In genomic region chr7:80994663-80995005, GRCm38 (mm10) we compare ENCODE assay signal across 8 mouse cellular contexts. TPM values are rescaled to one million over a fixed set of nuclear protein-coding genes. Genes with fewer than 3 reads are reported as not detected.
DNase-seq lines count a peak whose midpoint lies in the region; TF ChIP-seq lines count a peak whose summit lies in the region.

No protein-coding gene starts in this region.

- DNase-seq in cerebellum, adult 2 months = no peak
- DNase-seq in cerebellum, adult 9-11 months = no peak
- no peak for DNase-seq in spleen, adult 2 months (ENCODE audit: low read depth in 1 of 2, low spot score in 2 of 2)
- no peak for DNase-seq in spleen, postnatal 14 days (ENCODE audit: low spot score in 2 of 2)
- peak; percentile 53 for DNase-seq in induced T-regulatory cell, adult 2 months (ENCODE audit: low read depth)
- peak; percentile 45 for DNase-seq in naive thymus-derived CD4-positive, alpha-beta T cell, adult 2 months (ENCODE audit: low read depth)
- no peak for DNase-seq in left cerebral cortex, adult 8-10 months (ENCODE audit: low spot score in 2 of 2)
- no peak for DNase-seq in layer of hippocampus, adult 9-10 months (ENCODE audit: low spot score)

- TF ChIP-seq CTCF in cerebellum, adult 2 months (IDR thresholded peaks at IDR 0.05; ENCODE audit: borderline replicate concordance, insufficient read depth, low read depth, low read length) = no peak
- TF ChIP-seq CTCF in spleen, adult 2 months (IDR thresholded peaks at IDR 0.05; ENCODE audit: extremely low read depth, insufficient read depth, insufficient read length, insufficient replicate concordance) = no peak

- H3K27me3 ChIP-seq in cerebellum, adult 2 months (ENCODE audit: control insufficient read depth, insufficient read depth, low read length) = no peaks in the 10 kb centered on the region
- H3K27me3 ChIP-seq in spleen, adult 2 months (ENCODE audit: control insufficient read depth, insufficient read depth, low read length) = no peaks in the 10 kb centered on the region

- H3K36me3 ChIP-seq in spleen, adult 2 months (ENCODE audit: control insufficient read depth, insufficient read depth, low read length) = no peaks in the 10 kb centered on the region

- no peak for TF ChIP-seq POLR2A in cerebellum, adult 2 months (IDR thresholded peaks at IDR 0.05; ENCODE audit: borderline replicate concordance, insufficient read depth, low read length)
- no peak for TF ChIP-seq POLR2A in spleen, adult 2 months (IDR thresholded peaks at IDR 0.05; ENCODE audit: low read depth, low read length)

- peaks cover 2% of the 10 kb centered on the region; the same call in 1 of the 2 replicates for H3K4me1 ChIP-seq in cerebellum, adult 2 months (ENCODE audit: control insufficient read depth, insufficient read depth, low read length)
- peaks cover 15% of the 10 kb centered on the region for H3K4me1 ChIP-seq in spleen, adult 2 months (ENCODE audit: control insufficient read depth, insufficient read depth, insufficient read length)

- peak overlapping the region; percentile 99 for H3K4me3 ChIP-seq in cerebellum, adult 2 months (replicated peaks; ENCODE audit: insufficient read depth, low read depth, low read length)
- H3K4me3 ChIP-seq in spleen, adult 2 months (ENCODE audit: extremely low read depth, insufficient read depth, insufficient read length) = peak overlapping the region; percentile 73

- WGBS in cerebellum, adult 2 months = 4% methylated on average over 6 of the region's 6 CpGs
- 3% methylated on average over 6 of the region's 6 CpGs for WGBS in spleen, adult 2 months

- peak overlapping the region; percentile 92; the same call in 1 of the 2 replicates for H3K27ac ChIP-seq in cerebellum, adult 2 months (ENCODE audit: insufficient read depth, low read length)
- H3K27ac ChIP-seq in spleen, adult 2 months (ENCODE audit: insufficient read depth, low read length) = peak overlapping the region; percentile 96

RNA-seq across cellular contexts. Expression of gene Zfp592, which starts 1.2 kb away (rescaled TPM):
- 17.3 and 19.9 TPM in 2 replicates for polyA plus RNA-seq in cerebellum, adult 2 months (2012; rRNA removed)
- 24.7 and 28.1 TPM in 2 replicates for polyA plus RNA-seq in spleen, adult 2 months (2012; rRNA removed)
- total RNA-seq in left cerebral cortex, adult 8-10 months (2022) = 10 to 100 TPM; 19.5 to 23.1 (median 21.0) TPM

RNA-seq across cellular contexts. Expression of gene Sec11a, which starts 47.1 kb away (rescaled TPM):
- polyA plus RNA-seq in cerebellum, adult 2 months (2012; rRNA removed) = 46.7 and 51.6 TPM in 2 replicates
- 36.9 and 45.3 TPM in 2 replicates for polyA plus RNA-seq in spleen, adult 2 months (2012; rRNA removed)
- 10 to 100 TPM; 41.1 to 47.5 (median 41.9) TPM for total RNA-seq in left cerebral cortex, adult 8-10 months (2022)

Comparison
In these comparisons a context has a peak if more than half of its experiments do, and no peak if none do; other contexts are left out.
1. DNase-seq: peak in induced T-regulatory cell, adult 2 months (single experiment) and naive thymus-derived CD4-positive, alpha-beta T cell, adult 2 months (single experiment); none in cerebellum, adult 2 months (0 of 2), cerebellum, adult 9-11 months (single experiment), spleen, adult 2 months (0 of 2), spleen, postnatal 14 days (0 of 2), left cerebral cortex, adult 8-10 months (0 of 2) and layer of hippocampus, adult 9-10 months (single experiment).